Mouse (Mus musculus) kidney, postnatal 0 days (tissue): ENCODE measurements around the gene Abhd4. TPM values are rescaled to one million over a fixed set of nuclear protein-coding genes. Genes with fewer than 3 reads are reported as not detected.

Experiments
- ATAC-seq: fragments of 200-750 bp; cut with Nextera tagmentation; replicated peaks from 2 replicates; pipeline ENCODE4 v1.8.0; 2017; ENCODE audit warnings: low read depth, moderate number of reproducible peaks, moderate TSS enrichment, moderate library complexity; ENCODE audit not compliant: low FRiP score
- DNase-seq: peaks from one replicate; pipeline ENCODE4 v3.0.0-alpha.2; 2016; ENCODE audit warnings: low spot score
- H3K27ac ChIP-seq: fragments of 300-500 bp; sonication (generic); 2 replicates; pipeline ENCODE4 v1.5.1; 2014; ENCODE audit warnings: mild to moderate bottlenecking
- H3K27me3 ChIP-seq: fragments of 300-500 bp; sonication (generic); 2 replicates; pipeline ENCODE4 v1.6.1; 2014; ENCODE audit warnings: low read length, mixed read lengths; ENCODE audit not compliant: insufficient read depth
- H3K36me3 ChIP-seq: fragments of 300-500 bp; sonication (generic); 2 replicates; pipeline ENCODE4 v1.6.1; 2014; ENCODE audit warnings: low read length, mixed read lengths; ENCODE audit not compliant: insufficient read depth
- H3K4me1 ChIP-seq: fragments of 300-500 bp; sonication (generic); replicated peaks from 2 replicates; pipeline ENCODE4 v1.6.1; 2014; ENCODE audit warnings: antibody characterized with exemption, low read length, mixed read lengths; ENCODE audit not compliant: insufficient read depth
- H3K4me2 ChIP-seq: fragments of 300-500 bp; sonication (generic); 2 replicates; pipeline ENCODE4 v1.6.1; 2014; ENCODE audit warnings: mild to moderate bottlenecking, low read length, moderate library complexity, mixed read lengths
- H3K4me3 ChIP-seq: fragments of 300-500 bp; sonication (generic); replicated peaks from 2 replicates; pipeline ENCODE4 v1.5.1; 2014; ENCODE audit warnings: low read depth, low read length
- H3K9ac ChIP-seq: fragments of 300-500 bp; sonication (generic); 2 replicates; pipeline ENCODE4 v1.6.1; 2014; ENCODE audit warnings: low read depth, low read length
- H3K9me3 ChIP-seq: fragments of 300-500 bp; sonication (generic); replicated peaks from 2 replicates; pipeline ENCODE4 v1.6.1; 2016; ENCODE audit warnings: low read length, inconsistent platforms, mixed read lengths
- CTCF ChIP-seq: IDR thresholded peaks from 2 replicates; pipeline ENCODE4 v1.5.1; 2016; ENCODE audit warnings: antibody characterized with exemption, low read depth, mild to moderate bottlenecking, moderate library complexity
- WGBS: fragments of 180-500 bp; shearing (Covaris S2); extraction: QIAGEN DNeasy Blood & Tissue Kit; methylation state at CpG from one replicate; pipeline ENCODE4 v1.1.7; 2014; 5-methylcytosine and 5-hydroxymethylcytosine counted together
- polyA plus RNA-seq: library from polyadenylated mRNA; unstranded; fragments of >200 nt; fragmentation: Nextera tagmentation; extraction: Ambion mirVana; gene quantifications from 2 replicates; pipeline ENCODE4 v1.2.1, GENCODE M21; 2015

The Abhd4 gene
- polyA plus RNA-seq, 1 experiment from 2014 or later = 80.9 TPM

DNA sequence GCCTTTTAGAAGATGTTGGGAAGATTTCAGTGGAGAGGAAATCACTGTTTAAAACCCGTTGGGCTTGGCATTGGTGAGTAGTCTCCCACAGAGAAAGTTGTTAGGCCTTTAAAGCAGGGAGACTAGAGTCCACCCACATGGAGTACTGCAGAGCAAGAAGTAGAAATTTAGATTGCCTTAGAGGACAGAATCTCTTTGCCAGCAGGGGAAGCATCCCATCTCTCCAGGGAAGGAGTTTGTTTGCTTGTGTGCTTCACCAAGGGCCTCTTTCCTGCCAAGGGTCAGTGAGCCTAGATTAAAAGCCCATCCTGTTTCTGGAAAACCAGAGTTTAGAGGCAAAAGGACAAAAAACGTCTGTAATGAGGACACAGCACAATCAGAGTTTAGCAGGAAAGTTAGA is 39.5 kb upstream of the Abhd4 start:
- DNase-seq = peak; percentile 51
- no peak for ATAC-seq
- Histone ChIP-seq H3K4me3 (no peak overlapping the region), H3K9ac (no peak overlapping the region), H3K9me3 (no peaks in the 10 kb centered on the region), H3K27me3 (no peaks in the 10 kb centered on the region), H3K27ac (peak overlapping the region; percentile 43; the same call in 1 of the 2 replicates), H3K4me1 (peaks cover 7% of the 10 kb centered on the region; the same call in 1 of the 2 replicates), H3K36me3 (no peaks in the 10 kb centered on the region), H3K4me2 (no peak overlapping the region)
- TF ChIP-seq CTCF = no peak
- WGBS = 23% methylated on average over 2 of the region's 2 CpGs

DNA sequence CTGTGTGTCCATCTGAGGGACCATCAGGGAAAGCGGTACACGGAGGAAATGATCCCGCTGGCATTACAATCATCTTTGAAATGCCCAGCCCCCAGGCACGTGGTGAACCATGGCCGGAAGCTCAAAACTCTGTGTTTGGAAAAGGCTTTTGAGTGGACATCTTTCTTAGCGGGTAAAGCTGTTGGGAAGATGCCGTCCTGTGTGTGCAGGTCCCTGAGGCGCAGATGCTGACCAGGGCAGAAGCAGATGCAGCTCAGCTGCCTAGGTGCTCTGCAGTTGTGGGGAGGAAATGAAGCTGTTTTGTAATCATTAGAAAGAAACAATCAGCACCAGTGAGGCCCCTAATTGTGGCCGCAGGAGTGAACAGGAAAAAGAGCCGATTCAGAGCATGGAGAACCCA is 39.1 kb upstream of the Abhd4 start:
- no peak for TF ChIP-seq CTCF
- Histone ChIP-seq H3K27ac (peak overlapping the region; percentile 43; the same call in 1 of the 2 replicates), H3K9ac (no peak overlapping the region), H3K36me3 (no peaks in the 10 kb centered on the region), H3K4me2 (no peak overlapping the region), H3K9me3 (no peaks in the 10 kb centered on the region), H3K4me1 (peaks cover 7% of the 10 kb centered on the region; the same call in 1 of the 2 replicates), H3K4me3 (no peak overlapping the region), H3K27me3 (no peaks in the 10 kb centered on the region)
- ATAC-seq (no peak), DNase-seq (no peak)
- WGBS = 54% methylated on average over 10 of the region's 10 CpGs

DNA sequence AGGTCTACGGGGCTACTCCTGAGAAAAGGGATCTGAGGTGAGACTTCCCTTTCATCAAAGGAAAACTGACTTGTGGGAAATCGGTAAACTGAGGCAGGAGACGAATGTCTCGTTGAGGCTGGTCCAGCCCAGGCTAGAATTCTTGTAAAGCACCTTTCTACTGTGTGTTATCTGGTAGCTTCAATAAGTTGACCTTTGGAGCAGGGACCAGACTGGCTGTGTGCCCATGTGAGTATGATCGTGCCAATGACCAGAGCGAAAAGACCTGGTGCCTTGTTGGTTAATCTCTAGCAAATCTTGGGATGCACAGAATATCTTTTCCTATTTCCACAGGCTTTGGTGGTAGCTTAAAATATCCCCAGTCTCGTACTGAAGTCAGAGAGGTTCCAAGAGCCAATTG is 37.9 kb upstream of the Abhd4 start:
- Histone ChIP-seq H3K9ac (no peak overlapping the region), H3K4me3 (no peak overlapping the region), H3K4me2 (no peak overlapping the region), H3K27ac (no peak overlapping the region), H3K9me3 (no peaks in the 10 kb centered on the region), H3K4me1 (peaks cover 7% of the 10 kb centered on the region; the same call in 1 of the 2 replicates), H3K27me3 (no peaks in the 10 kb centered on the region), H3K36me3 (no peaks in the 10 kb centered on the region)
- ATAC-seq (no peak), DNase-seq (no peak)
- TF ChIP-seq CTCF = no peak
- 75% methylated on average over 7 of the region's 7 CpGs for WGBS

DNA sequence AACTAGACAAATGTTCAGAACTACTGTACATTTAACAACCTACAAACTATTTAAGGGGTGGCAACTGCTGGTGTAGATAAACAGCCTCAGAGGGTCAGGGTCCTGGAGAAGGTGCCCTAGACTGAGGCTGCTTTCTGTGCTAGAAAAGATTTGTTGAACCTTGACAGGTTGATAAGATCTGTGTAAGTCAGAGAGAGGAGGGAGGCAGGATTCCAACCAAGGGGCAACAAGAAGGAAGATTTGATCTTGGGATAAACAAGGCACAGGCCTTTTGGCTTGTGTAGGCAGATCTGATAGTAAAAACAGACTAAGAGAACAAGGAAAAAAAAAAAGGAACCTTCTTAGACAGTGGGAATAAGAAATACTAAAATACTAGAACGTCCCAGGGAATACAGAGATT is 35.8 kb upstream of the Abhd4 start:
- WGBS = 24% methylated on average over 1 of the region's 1 CpGs
- peaks cover 7% of the 10 kb centered on the region; the same call in 1 of the 2 replicates for H3K4me1 ChIP-seq
- ATAC-seq (no peak), DNase-seq (no peak)
- H3K27me3 ChIP-seq = no peaks in the 10 kb centered on the region
- no peaks in the 10 kb centered on the region for H3K36me3 ChIP-seq
- no peak overlapping the region for H3K27ac ChIP-seq
- H3K9me3 ChIP-seq = no peaks in the 10 kb centered on the region
- H3K4me3 ChIP-seq = no peak overlapping the region
- no peak overlapping the region for H3K9ac ChIP-seq
- H3K4me2 ChIP-seq = no peak overlapping the region
- no peak for TF ChIP-seq CTCF

DNA sequence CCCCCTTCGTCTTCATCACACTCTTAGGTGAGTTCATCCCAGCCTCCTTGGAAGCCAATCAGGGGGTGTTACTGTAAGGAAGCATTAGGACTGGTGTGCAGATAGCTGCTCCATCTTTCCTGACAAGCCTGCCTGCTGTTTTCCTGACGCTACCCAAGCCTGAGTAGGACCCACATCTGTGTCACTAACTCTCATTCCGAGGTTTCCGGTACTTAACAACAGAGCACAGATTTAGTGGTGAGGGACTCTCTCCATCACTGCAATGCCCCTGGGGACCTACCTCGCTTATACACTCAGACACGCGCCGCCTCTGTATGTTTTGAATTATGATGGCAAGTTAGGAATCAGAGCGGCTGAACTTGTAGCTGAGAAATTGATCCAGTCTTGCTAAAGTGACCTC is 35.3 kb upstream of the Abhd4 start:
- H3K27me3 ChIP-seq = no peaks in the 10 kb centered on the region
- no peak for TF ChIP-seq CTCF
- peaks cover 7% of the 10 kb centered on the region; the same call in 1 of the 2 replicates for H3K4me1 ChIP-seq
- DNase-seq = no peak
- H3K36me3 ChIP-seq = no peaks in the 10 kb centered on the region
- H3K27ac ChIP-seq = no peak overlapping the region
- H3K4me3 ChIP-seq = no peak overlapping the region
- H3K9me3 ChIP-seq = no peaks in the 10 kb centered on the region
- H3K4me2 ChIP-seq = no peak overlapping the region
- 44% methylated on average over 9 of the region's 9 CpGs for WGBS
- no peak for ATAC-seq
- H3K9ac ChIP-seq = no peak overlapping the region

DNA sequence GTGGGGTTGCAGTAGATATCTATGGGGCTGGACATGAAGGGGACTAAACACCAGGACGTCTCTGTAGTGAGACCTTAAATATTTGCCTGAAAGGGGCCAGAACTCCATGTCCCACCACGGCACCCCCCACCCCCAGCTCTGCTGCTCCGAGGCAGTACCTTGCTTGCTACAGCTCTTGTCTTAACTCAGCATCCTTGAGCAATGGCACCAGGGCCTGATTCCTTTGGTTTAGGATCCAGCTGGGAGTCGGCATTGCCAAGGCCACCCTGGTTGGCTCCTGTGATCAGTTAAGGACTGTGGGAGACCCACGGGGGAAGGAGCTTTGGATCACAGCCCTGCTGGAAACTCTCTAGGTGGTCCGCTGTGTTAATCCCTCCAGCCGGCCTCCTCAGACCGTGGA is 34.7 kb upstream of the Abhd4 start:
- H3K4me2 ChIP-seq = no peak overlapping the region
- no peak for DNase-seq
- no peaks in the 10 kb centered on the region for H3K36me3 ChIP-seq
- no peak overlapping the region for H3K27ac ChIP-seq
- no peak for ATAC-seq
- no peaks in the 10 kb centered on the region for H3K27me3 ChIP-seq
- 45% methylated on average over 8 of the region's 8 CpGs for WGBS
- no peak overlapping the region for H3K4me3 ChIP-seq
- TF ChIP-seq CTCF = no peak
- H3K4me1 ChIP-seq = peaks cover 7% of the 10 kb centered on the region; the same call in 1 of the 2 replicates
- H3K9me3 ChIP-seq = no peaks in the 10 kb centered on the region
- H3K9ac ChIP-seq = no peak overlapping the region

DNA sequence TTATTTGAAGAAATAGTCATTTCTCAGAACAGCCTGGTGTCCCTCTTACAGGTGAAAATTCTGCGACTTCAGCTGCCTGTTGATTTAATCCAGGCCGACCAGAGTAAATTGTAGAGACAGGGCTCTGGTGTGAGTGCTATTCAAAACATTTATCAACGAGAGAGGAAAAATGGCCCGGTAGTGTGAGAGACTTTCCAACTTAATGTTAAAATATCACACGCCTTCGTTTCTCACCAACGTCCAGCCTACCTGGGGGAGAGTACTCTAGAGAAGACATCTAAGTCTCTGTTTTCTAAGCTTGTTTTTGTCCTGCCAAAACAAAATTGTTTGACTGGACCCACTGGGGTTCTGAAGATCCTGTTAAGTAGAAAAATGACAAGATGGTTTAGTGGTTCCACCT is 34.1 kb upstream of the Abhd4 start:
- DNase-seq = no peak
- Histone ChIP-seq H3K9me3 (no peaks in the 10 kb centered on the region), H3K27me3 (no peaks in the 10 kb centered on the region), H3K9ac (no peak overlapping the region), H3K4me2 (no peak overlapping the region), H3K36me3 (no peaks in the 10 kb centered on the region), H3K4me1 (peaks cover 12% of the 10 kb centered on the region), H3K27ac (no peak overlapping the region), H3K4me3 (no peak overlapping the region)
- ATAC-seq = no peak
- WGBS = 75% methylated on average over 7 of the region's 7 CpGs
- TF ChIP-seq CTCF = no peak
